Mouse (Mus musculus) stomach, postnatal 0 days (tissue): ENCODE measurements around the gene Ppm1g. TPM values are rescaled to one million over a fixed set of nuclear protein-coding genes. Genes with fewer than 3 reads are reported as not detected.

Source experiments
- ATAC-seq: fragments of 200-750 bp; cut with Nextera tagmentation; 2 replicates; pipeline ENCODE4 v1.8.0; 2017; ENCODE audit not compliant: low FRiP score, low TSS enrichment
- DNase-seq: peaks from one replicate; pipeline ENCODE4 v3.0.0-alpha.2; 2016; ENCODE audit warnings: low spot score
- H3K27ac ChIP-seq: fragments of 300-500 bp; sonication (generic); replicated peaks from 2 replicates; pipeline ENCODE4 v1.5.1; 2014; ENCODE audit warnings: mild to moderate bottlenecking, control low read depth
- H3K27me3 ChIP-seq: fragments of 300-500 bp; sonication (generic); 2 replicates; pipeline ENCODE4 v1.6.1; 2014; ENCODE audit warnings: low read length; ENCODE audit not compliant: control insufficient read depth, insufficient read depth
- H3K36me3 ChIP-seq: fragments of 300-500 bp; sonication (generic); 2 replicates; pipeline ENCODE4 v1.6.1; 2014; ENCODE audit warnings: low read length, mixed read lengths; ENCODE audit not compliant: control insufficient read depth, insufficient read depth
- H3K4me1 ChIP-seq: fragments of 300-500 bp; sonication (generic); replicated peaks from 2 replicates; pipeline ENCODE4 v1.6.1; 2014; ENCODE audit warnings: antibody characterized with exemption; ENCODE audit not compliant: control insufficient read depth, insufficient read depth
- H3K4me2 ChIP-seq: fragments of 300-500 bp; sonication (generic); replicated peaks from 2 replicates; pipeline ENCODE4 v1.6.1; 2014; ENCODE audit warnings: low read depth, mild to moderate bottlenecking, control low read depth, moderate library complexity
- H3K4me3 ChIP-seq: fragments of 300-500 bp; sonication (generic); 2 replicates; pipeline ENCODE4 v1.5.1; 2014; ENCODE audit warnings: low read depth, low read length, control low read depth
- H3K9ac ChIP-seq: fragments of 300-500 bp; sonication (generic); 2 replicates; pipeline ENCODE4 v1.6.1; 2014; ENCODE audit warnings: mild to moderate bottlenecking, low read length, control low read depth, mixed read lengths
- H3K9me3 ChIP-seq: fragments of 300-500 bp; sonication (generic); 2 replicates; pipeline ENCODE4 v1.6.1; 2016; ENCODE audit warnings: low read length; ENCODE audit not compliant: control insufficient read depth
- CTCF ChIP-seq: IDR thresholded peaks from 2 replicates; pipeline ENCODE4 v1.5.1; 2016; ENCODE audit warnings: antibody characterized with exemption, low read depth, mild to moderate bottlenecking, moderate library complexity
- EP300 ChIP-seq: optimal IDR thresholded peaks from 2 replicates; pipeline ENCODE3; 2016; ENCODE audit warnings: antibody characterized with exemption
- WGBS: fragments of 180-500 bp; shearing (Covaris S2); extraction: QIAGEN DNeasy Blood & Tissue Kit; methylation state at CpG from one replicate; pipeline ENCODE4 v1.1.7; 2014; 5-methylcytosine and 5-hydroxymethylcytosine counted together
- polyA plus RNA-seq: library from polyadenylated mRNA; unstranded; fragments of >200 nt; fragmentation: Nextera tagmentation; extraction: Ambion mirVana; gene quantifications from 2 replicates; pipeline ENCODE4 v1.2.1, GENCODE M21; 2015

The Ppm1g gene
- polyA plus RNA-seq, 1 experiment from 2014 or later, result 59.4 TPM

DNA sequence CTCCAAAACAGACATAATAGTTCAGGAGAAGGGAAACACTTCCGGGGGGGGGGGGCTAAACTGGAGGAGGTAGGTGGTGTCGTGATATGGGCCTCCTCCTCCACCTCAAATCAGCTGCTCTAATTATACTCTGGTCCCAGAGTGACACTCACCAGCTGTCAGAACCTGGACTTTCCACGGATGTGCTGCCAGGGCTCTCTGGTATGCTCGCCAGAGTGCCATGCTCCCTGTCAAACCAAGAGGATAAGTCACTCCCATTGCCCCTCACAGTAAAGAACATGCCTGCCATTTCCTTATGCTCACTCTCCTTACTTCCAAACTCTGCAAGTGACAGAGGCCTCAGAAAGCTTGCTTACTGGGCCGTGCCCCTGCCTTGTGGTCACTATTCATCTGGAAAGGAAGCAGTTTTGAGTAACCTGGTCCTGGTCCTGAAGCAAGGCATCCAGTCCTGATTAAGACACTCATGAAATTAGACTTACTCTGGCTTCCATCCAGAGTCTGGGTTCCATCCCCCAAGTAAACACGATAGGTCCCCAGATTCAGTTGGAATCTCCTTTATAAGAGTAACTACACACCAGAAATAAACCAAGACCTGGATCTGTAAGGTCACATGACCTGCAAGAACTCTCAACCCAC lies 66.9 kb downstream of the Ppm1g start:
- H3K27ac ChIP-seq, result no peak overlapping the region
- no peaks in the 10 kb centered on the region for H3K9me3 ChIP-seq
- H3K4me3 ChIP-seq, result peak overlapping the region; percentile 64
- WGBS, result 23% methylated on average over 6 of the region's 6 CpGs
- ATAC-seq (peak; percentile 21; the same call in 1 of the 2 replicates), DNase-seq (no peak)
- no peaks in the 10 kb centered on the region for H3K27me3 ChIP-seq
- H3K4me1 ChIP-seq, result peaks cover 4% of the 10 kb centered on the region; the same call in 1 of the 2 replicates
- peak overlapping the region; percentile 76 for H3K9ac ChIP-seq
- no peak for TF ChIP-seq EP300
- TF ChIP-seq CTCF, result no peak
- peaks cover 10% of the 10 kb centered on the region; the same call in 1 of the 2 replicates for H3K36me3 ChIP-seq
- peak overlapping the region; percentile 65 for H3K4me2 ChIP-seq

Other genes starting within 250 kb of the Ppm1g start
- gene Atraid, start 172.4 kb downstream of the Ppm1g start, polyA plus RNA-seq, result 192 and 197 TPM in 2 replicates
- 4.2 TPM in 2 replicates for gene Slc5a6, start 171.8 kb downstream of the Ppm1g start, polyA plus RNA-seq
- 4.9 and 6.1 TPM in 2 replicates for gene Cad, start 165.9 kb downstream of the Ppm1g start, polyA plus RNA-seq
- not detected in 2 replicates for gene Dnajc5g, start 114.4 kb downstream of the Ppm1g start, polyA plus RNA-seq
- 0.11 TPM in 1 of 2 replicates, not detected in the other for gene Slc30a3, start 112.5 kb downstream of the Ppm1g start, polyA plus RNA-seq
- 0.06 TPM in 1 of 2 replicates, not detected in the other for gene Trim54, start 104.0 kb downstream of the Ppm1g start, polyA plus RNA-seq
- gene Ucn, start 81.9 kb downstream of the Ppm1g start, polyA plus RNA-seq, result not detected in 2 replicates
- 29.4 and 29.6 TPM in 2 replicates for gene Mpv17, start 66.4 kb downstream of the Ppm1g start, polyA plus RNA-seq
- 0.31 and 0.57 TPM in 2 replicates for gene Gm29609, start 40.8 kb downstream of the Ppm1g start, polyA plus RNA-seq
- gene Gtf3c2, start 40.5 kb downstream of the Ppm1g start, polyA plus RNA-seq, result 19.9 and 25.1 TPM in 2 replicates
- 80.3 and 83.2 TPM in 2 replicates for gene Snx17, start 27.5 kb downstream of the Ppm1g start, polyA plus RNA-seq
- 44.2 and 47.7 TPM in 2 replicates for gene Eif2b4, start 27.3 kb downstream of the Ppm1g start, polyA plus RNA-seq
- gene Zfp513, start 18.4 kb downstream of the Ppm1g start, polyA plus RNA-seq, result 4.8 and 5.3 TPM in 2 replicates
- 95.3 and 95.9 TPM in 2 replicates for gene Nrbp1, start 20.2 kb upstream of the Ppm1g start, polyA plus RNA-seq
- gene Gm9970, start 20.5 kb upstream of the Ppm1g start, polyA plus RNA-seq, result 0.38 and 1.0 TPM in 2 replicates
- gene Krtcap3, start 31.0 kb upstream of the Ppm1g start, polyA plus RNA-seq, result 75.2 and 78.2 TPM in 2 replicates
- 20.0 and 20.3 TPM in 2 replicates for gene Ift172, start 70.4 kb upstream of the Ppm1g start, polyA plus RNA-seq
- gene Fndc4, start 75.4 kb upstream of the Ppm1g start, polyA plus RNA-seq, result 12.8 and 13.7 TPM in 2 replicates
- gene Gckr, start 76.8 kb upstream of the Ppm1g start, polyA plus RNA-seq, result 0.08 and 0.29 TPM in 2 replicates
- gene Zfp512, start 231.7 kb upstream of the Ppm1g start, polyA plus RNA-seq, result 13.3 and 15.7 TPM in 2 replicates